Mouse (Mus musculus): ENCODE results near the gene Sik2. TPM values are rescaled to one million over a fixed set of nuclear protein-coding genes. Genes with fewer than 3 reads are reported as not detected.
A peak's percentile ranks its signal among the peaks of the same experiment; 100 is the strongest.

Sik2 gene
- polyA plus RNA-seq, 1 experiment from 2014 or later = 23.7 TPM

DNA sequence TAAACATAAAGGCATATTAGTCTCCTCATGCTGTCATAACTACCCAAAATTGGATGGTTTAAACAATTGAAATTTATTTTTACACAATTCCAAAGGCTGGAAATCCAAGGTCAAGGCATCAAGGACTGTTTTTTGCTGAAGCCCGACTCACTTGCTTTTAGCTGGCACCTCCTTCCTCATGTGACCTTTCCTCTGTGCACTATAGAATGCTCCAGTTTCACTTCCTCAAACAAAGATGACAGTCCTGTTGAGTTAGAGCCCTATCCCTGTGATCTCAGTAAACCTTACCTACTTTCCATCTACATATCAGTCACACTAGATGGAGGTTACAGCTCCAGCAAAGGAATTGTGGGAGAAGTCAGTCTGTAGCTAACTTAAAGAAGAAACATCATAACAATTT, 21.3 kb upstream of the Sik2 start:
- Histone ChIP-seq H3K27ac (ENCODE audit: low read length) (no peak overlapping the region), H3K4me1 (replicated peaks; ENCODE audit: control insufficient read depth, insufficient read depth, low read length) (no peaks in the 10 kb centered on the region), H3K27me3 (replicated peaks; ENCODE audit: control insufficient read depth, insufficient read depth, low read length) (no peaks in the 10 kb centered on the region), H3K9me3 (ENCODE audit: control insufficient read depth, low read length) (no peaks in the 10 kb centered on the region), H3K9ac (replicated peaks; ENCODE audit: low read depth, low read length) (no peak overlapping the region), H3K36me3 (ENCODE audit: control insufficient read depth, insufficient read depth) (no peaks in the 10 kb centered on the region), H3K4me2 (ENCODE audit: low read length) (no peak overlapping the region), H3K4me3 (replicated peaks; ENCODE audit: low read length) (no peak overlapping the region)
- no peak for ATAC-seq
- 52% methylated on average over 1 of the region's 1 CpGs for WGBS

DNA sequence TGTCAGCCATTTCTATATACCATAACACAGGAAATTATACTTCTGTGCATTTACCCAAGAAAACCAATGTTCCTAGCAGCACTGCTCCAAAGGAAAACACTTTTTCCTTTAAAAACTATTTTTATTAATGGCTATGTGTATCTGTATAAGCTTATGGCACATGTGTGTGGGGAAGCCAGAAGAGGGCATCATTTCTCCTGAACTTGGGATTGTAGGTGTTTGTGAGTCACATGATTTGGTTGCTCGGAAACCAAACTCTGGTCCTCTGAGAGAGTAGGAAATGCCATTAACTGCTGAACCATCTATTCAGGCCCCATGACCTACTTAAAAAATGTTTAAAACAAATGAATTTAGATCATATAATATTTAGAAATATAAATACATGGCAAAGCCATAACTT, 18.1 kb upstream of the Sik2 start:
- Histone ChIP-seq H3K9me3 (ENCODE audit: control insufficient read depth, low read length) (no peaks in the 10 kb centered on the region), H3K9ac (replicated peaks; ENCODE audit: low read depth, low read length) (no peak overlapping the region), H3K4me1 (replicated peaks; ENCODE audit: control insufficient read depth, insufficient read depth, low read length) (no peaks in the 10 kb centered on the region), H3K27ac (ENCODE audit: low read length) (no peak overlapping the region), H3K4me2 (ENCODE audit: low read length) (no peak overlapping the region), H3K4me3 (replicated peaks; ENCODE audit: low read length) (no peak overlapping the region), H3K36me3 (ENCODE audit: control insufficient read depth, insufficient read depth) (no peaks in the 10 kb centered on the region), H3K27me3 (replicated peaks; ENCODE audit: control insufficient read depth, insufficient read depth, low read length) (no peaks in the 10 kb centered on the region)
- WGBS = 63% methylated on average over 1 of the region's 1 CpGs
- no peak for ATAC-seq

GRCm38 (mm10) chr9:51021123-51021795, 12.4 kb upstream of the Sik2 start:
- Histone ChIP-seq H3K27ac (ENCODE audit: low read length) (no peak overlapping the region), H3K9ac (replicated peaks; ENCODE audit: low read depth, low read length) (no peak overlapping the region), H3K36me3 (ENCODE audit: control insufficient read depth, insufficient read depth) (no peaks in the 10 kb centered on the region), H3K4me3 (replicated peaks; ENCODE audit: low read length) (no peak overlapping the region), H3K27me3 (replicated peaks; ENCODE audit: control insufficient read depth, insufficient read depth, low read length) (no peaks in the 10 kb centered on the region), H3K9me3 (ENCODE audit: control insufficient read depth, low read length) (no peaks in the 10 kb centered on the region), H3K4me2 (ENCODE audit: low read length) (no peak overlapping the region), H3K4me1 (replicated peaks; ENCODE audit: control insufficient read depth, insufficient read depth, low read length) (no peaks in the 10 kb centered on the region)
- WGBS = 85% methylated on average over 4 of the region's 4 CpGs
- ATAC-seq = no peak

- H3K27me3 ChIP-seq (replicated peaks; ENCODE audit: control insufficient read depth, insufficient read depth, low read length) = no peaks in the 10 kb centered on the region
- no peaks in the 10 kb centered on the region for H3K9me3 ChIP-seq (ENCODE audit: control insufficient read depth, low read length)
- no peak overlapping the region for H3K4me3 ChIP-seq (replicated peaks; ENCODE audit: low read length)
- no peak overlapping the region for H3K27ac ChIP-seq (ENCODE audit: low read length)
- no peak overlapping the region for H3K9ac ChIP-seq (replicated peaks; ENCODE audit: low read depth, low read length)
- H3K4me2 ChIP-seq (ENCODE audit: low read length) = no peak overlapping the region
- ATAC-seq = no peak
- H3K36me3 ChIP-seq (ENCODE audit: control insufficient read depth, insufficient read depth) = no peaks in the 10 kb centered on the region
- H3K4me1 ChIP-seq (replicated peaks; ENCODE audit: control insufficient read depth, insufficient read depth, low read length) = no peaks in the 10 kb centered on the region
- WGBS = 77% methylated on average over 3 of the region's 3 CpGs
Observed at GRCm38 (mm10) chr9:51020351-51020750, 11.5 kb upstream of the Sik2 start.

DNA sequence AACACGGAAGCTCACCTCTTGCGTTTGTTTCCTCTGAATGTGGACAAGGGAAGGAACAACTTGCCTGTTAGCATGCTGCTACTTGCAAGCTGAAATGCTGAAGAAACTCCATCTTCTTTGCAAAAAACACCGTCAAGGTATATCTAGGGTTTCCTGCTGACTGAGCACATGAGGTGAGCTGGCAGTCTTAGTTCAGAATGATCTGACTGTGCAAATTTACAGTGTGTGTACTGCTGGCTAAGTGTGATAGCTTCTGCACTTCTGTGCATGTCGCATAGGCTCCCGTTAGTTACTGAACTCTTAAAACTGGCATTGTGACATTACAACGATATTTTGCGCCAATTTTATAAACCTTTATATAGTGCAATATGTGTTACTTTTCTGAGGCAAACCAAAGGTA, 10.8 kb upstream of the Sik2 start:
- 83% methylated on average over 7 of the region's 7 CpGs for WGBS

GRCm38 (mm10) chr9:51015732-51016131, 6.9 kb upstream of the Sik2 start:
- ATAC-seq = no peak
- Histone ChIP-seq H3K4me1 (replicated peaks; ENCODE audit: control insufficient read depth, insufficient read depth, low read length) (no peaks in the 10 kb centered on the region), H3K9ac (replicated peaks; ENCODE audit: low read depth, low read length) (no peak overlapping the region), H3K4me3 (replicated peaks; ENCODE audit: low read length) (no peak overlapping the region), H3K27me3 (replicated peaks; ENCODE audit: control insufficient read depth, insufficient read depth, low read length) (no peaks in the 10 kb centered on the region), H3K36me3 (ENCODE audit: control insufficient read depth, insufficient read depth) (no peaks in the 10 kb centered on the region), H3K27ac (ENCODE audit: low read length) (no peak overlapping the region), H3K9me3 (ENCODE audit: control insufficient read depth, low read length) (no peaks in the 10 kb centered on the region), H3K4me2 (ENCODE audit: low read length) (no peak overlapping the region)
- WGBS = 65% methylated on average over 4 of the region's 4 CpGs

More for the DNA sequence above, 10.8 kb upstream of the Sik2 start:
- Histone ChIP-seq H3K27me3 (replicated peaks; ENCODE audit: control insufficient read depth, insufficient read depth, low read length) (no peaks in the 10 kb centered on the region), H3K36me3 (ENCODE audit: control insufficient read depth, insufficient read depth) (no peaks in the 10 kb centered on the region), H3K9ac (replicated peaks; ENCODE audit: low read depth, low read length) (no peak overlapping the region), H3K9me3 (ENCODE audit: control insufficient read depth, low read length) (no peaks in the 10 kb centered on the region), H3K4me2 (ENCODE audit: low read length) (no peak overlapping the region), H3K4me1 (replicated peaks; ENCODE audit: control insufficient read depth, insufficient read depth, low read length) (no peaks in the 10 kb centered on the region), H3K27ac (ENCODE audit: low read length) (no peak overlapping the region), H3K4me3 (replicated peaks; ENCODE audit: low read length) (no peak overlapping the region)
- ATAC-seq = no peak

DNA sequence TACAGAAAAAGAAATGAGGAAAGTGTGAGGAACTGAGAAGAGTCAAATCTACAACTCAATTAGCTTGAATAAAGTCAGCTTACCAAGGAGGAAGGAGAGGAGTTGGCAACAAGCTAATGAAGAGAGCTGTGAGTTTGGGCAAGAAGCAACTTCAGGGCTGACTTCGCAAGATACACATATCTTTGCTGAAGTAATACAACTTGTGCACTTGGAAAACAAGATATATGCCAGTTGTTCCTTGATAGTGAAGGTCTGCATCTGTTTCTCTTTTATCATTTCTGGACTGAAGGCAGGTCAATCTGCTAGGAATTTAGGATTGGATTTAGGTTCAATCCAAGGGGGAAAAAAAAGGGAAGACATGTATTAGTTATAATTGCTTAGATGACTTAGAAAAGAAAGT, 4.8 kb upstream of the Sik2 start:
- Histone ChIP-seq H3K4me1 (replicated peaks; ENCODE audit: control insufficient read depth, insufficient read depth, low read length) (peaks cover 5% of the 10 kb centered on the region), H3K27ac (ENCODE audit: low read length) (no peak overlapping the region), H3K27me3 (replicated peaks; ENCODE audit: control insufficient read depth, insufficient read depth, low read length) (no peaks in the 10 kb centered on the region), H3K9ac (replicated peaks; ENCODE audit: low read depth, low read length) (no peak overlapping the region), H3K9me3 (ENCODE audit: control insufficient read depth, low read length) (no peaks in the 10 kb centered on the region), H3K36me3 (ENCODE audit: control insufficient read depth, insufficient read depth) (no peaks in the 10 kb centered on the region), H3K4me2 (ENCODE audit: low read length) (no peak overlapping the region), H3K4me3 (replicated peaks; ENCODE audit: low read length) (no peak overlapping the region)
- 93% methylated on average over 1 of the region's 1 CpGs for WGBS
- ATAC-seq = no peak

- H3K4me2 ChIP-seq (ENCODE audit: low read length) = peak overlapping the region; percentile 75
- H3K27me3 ChIP-seq (replicated peaks; ENCODE audit: control insufficient read depth, insufficient read depth, low read length) = no peaks in the 10 kb centered on the region
- under 1% methylated on average over 6 of the region's 6 CpGs for WGBS
- H3K36me3 ChIP-seq (ENCODE audit: control insufficient read depth, insufficient read depth) = no peaks in the 10 kb centered on the region
- ATAC-seq = no peak
- no peak overlapping the region for H3K27ac ChIP-seq (ENCODE audit: low read length)
- H3K4me3 ChIP-seq (replicated peaks; ENCODE audit: low read length) = peak overlapping the region; percentile 95
- no peaks in the 10 kb centered on the region for H3K9me3 ChIP-seq (ENCODE audit: control insufficient read depth, low read length)
- H3K4me1 ChIP-seq (replicated peaks; ENCODE audit: control insufficient read depth, insufficient read depth, low read length) = peaks cover 8% of the 10 kb centered on the region
- H3K9ac ChIP-seq (replicated peaks; ENCODE audit: low read depth, low read length) = peak overlapping the region; percentile 95
Observed at GRCm38 (mm10) chr9:51009656-51009950, 730 bp upstream of the Sik2 start.

DNA sequence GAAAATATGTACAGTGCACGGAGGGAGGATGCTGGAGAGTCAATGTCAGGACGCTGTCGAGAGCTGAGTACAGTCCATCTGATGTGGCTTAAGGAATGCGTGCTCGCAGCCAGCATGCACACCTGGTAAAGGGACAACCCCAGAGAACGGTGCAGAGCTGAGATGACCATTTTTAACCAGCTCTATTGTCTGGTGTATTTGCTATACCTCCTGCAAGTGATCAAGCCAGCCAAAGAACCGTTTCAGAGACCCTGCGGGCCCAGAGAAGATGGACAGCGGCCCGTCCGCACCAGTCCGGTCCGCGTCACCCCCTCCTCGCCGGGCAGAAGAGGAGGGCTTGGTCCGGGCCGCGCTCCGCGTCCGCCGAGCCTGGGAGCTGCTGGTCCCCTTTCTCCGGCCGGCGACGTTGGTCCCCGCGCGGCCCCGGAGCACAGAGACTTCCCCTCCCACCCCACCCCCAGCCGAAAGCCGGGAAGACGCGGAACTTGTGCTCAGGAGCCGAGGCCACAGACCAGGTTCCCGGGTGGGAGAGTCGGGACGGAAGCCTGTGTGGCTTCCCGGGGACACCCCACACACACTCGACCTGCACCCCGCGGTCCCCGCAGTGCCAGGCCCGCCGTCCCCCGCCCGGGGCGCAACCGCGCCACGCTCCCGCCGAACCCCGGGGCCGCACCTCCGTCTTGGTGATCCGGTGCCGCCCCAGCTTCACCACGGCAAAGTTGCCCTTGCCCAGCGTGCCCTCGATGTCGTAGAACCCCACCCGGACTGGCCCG, 619 bp downstream of the Sik2 start:
- no peaks in the 10 kb centered on the region for H3K9me3 ChIP-seq (ENCODE audit: control insufficient read depth, low read length)
- under 1% methylated on average over 63 of the region's 65 CpGs for WGBS
- H3K4me3 ChIP-seq (replicated peaks; ENCODE audit: low read length) = peak overlapping the region; percentile 95
- ATAC-seq = peak; percentile 61
- H3K27ac ChIP-seq (ENCODE audit: low read length) = peak overlapping the region; percentile 86
- peak overlapping the region; percentile 80 for H3K4me2 ChIP-seq (ENCODE audit: low read length)
- no peaks in the 10 kb centered on the region for H3K27me3 ChIP-seq (replicated peaks; ENCODE audit: control insufficient read depth, insufficient read depth, low read length)
- peak overlapping the region; percentile 95 for H3K9ac ChIP-seq (replicated peaks; ENCODE audit: low read depth, low read length)
- H3K36me3 ChIP-seq (ENCODE audit: control insufficient read depth, insufficient read depth) = no peaks in the 10 kb centered on the region
- peaks cover 8% of the 10 kb centered on the region for H3K4me1 ChIP-seq (replicated peaks; ENCODE audit: control insufficient read depth, insufficient read depth, low read length)

Data from forebrain, embryonic 16.5 days (tissue).